Mouse (Mus musculus) E14TG2a.4 (cell line): Measurements from ENCODE around the gene Supt6.
A peak's percentile ranks its signal among the peaks of the same experiment; 100 is the strongest.

Source experiments
- H3K27me3 ChIP-seq: 2 replicates; pipeline ENCODE4 v1.6.1; 2014; ENCODE audit warnings: low read length, control low read depth; ENCODE audit not compliant: insufficient read depth
- H3K36me3 ChIP-seq: 2 replicates; pipeline ENCODE4 v1.6.1; 2014; ENCODE audit warnings: low read length, control low read depth; ENCODE audit not compliant: insufficient read depth
- H3K4me1 ChIP-seq: replicated peaks from 2 replicates; pipeline ENCODE4 v1.6.1; 2014; ENCODE audit warnings: low read depth, low read length, control low read depth
- H3K4me3 ChIP-seq: replicated peaks from 2 replicates; pipeline ENCODE4 v1.5.1; 2014; ENCODE audit warnings: mild to moderate bottlenecking, low read length
- H3K9me3 ChIP-seq: 2 replicates; pipeline ENCODE4 v1.6.1; 2014; ENCODE audit warnings: low read length, control low read depth
- CTCF ChIP-seq: conservative IDR thresholded peaks from 2 replicates; pipeline ENCODE4 v1.5.1; 2014; ENCODE audit warnings: low read length
- NANOG ChIP-seq: IDR thresholded peaks from 2 replicates; pipeline ENCODE4 v1.6.1; 2014; ENCODE audit warnings: borderline replicate concordance, low read length, mixed read lengths
- POU5F1 ChIP-seq: IDR thresholded peaks from 2 replicates; pipeline ENCODE4 v1.6.1; 2014; ENCODE audit warnings: low read length, borderline replicate concordance

Supt6 gene

GRCm38 (mm10) chr11:78167257-78167959, 78.4 kb downstream of the Supt6 start:
- H3K4me1 ChIP-seq = peaks cover 83% of the 10 kb centered on the region
- no peaks in the 10 kb centered on the region for H3K27me3 ChIP-seq
- H3K9me3 ChIP-seq = no peaks in the 10 kb centered on the region
- peak overlapping the region; percentile 98 for H3K4me3 ChIP-seq
- no peak for TF ChIP-seq CTCF
- TF ChIP-seq NANOG = no peak
- TF ChIP-seq POU5F1 = no peak
- peaks cover 30% of the 10 kb centered on the region for H3K36me3 ChIP-seq

DNA sequence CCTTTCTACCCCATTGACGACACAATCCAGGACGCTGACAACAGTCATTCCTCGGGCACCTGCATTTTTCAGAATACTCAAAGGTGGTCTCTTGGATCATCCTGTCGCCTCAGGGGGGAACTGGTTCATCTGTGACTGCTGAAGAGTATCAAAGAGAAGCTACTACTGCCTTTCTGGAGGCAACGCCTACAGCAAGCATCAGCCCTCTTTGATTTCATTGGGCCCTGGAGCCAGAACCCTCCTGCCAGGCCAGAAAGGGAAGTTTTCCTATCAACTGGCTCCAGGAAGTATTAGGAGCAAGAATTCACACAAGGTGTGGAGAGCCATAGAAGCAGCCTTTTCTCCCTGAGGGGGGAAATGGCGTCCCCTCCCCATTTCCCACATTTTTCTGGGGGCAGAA, 79.1 kb downstream of the Supt6 start:
- Histone ChIP-seq H3K9me3 (no peaks in the 10 kb centered on the region), H3K27me3 (no peaks in the 10 kb centered on the region), H3K36me3 (peaks cover 30% of the 10 kb centered on the region), H3K4me3 (peak overlapping the region; percentile 98), H3K4me1 (peaks cover 83% of the 10 kb centered on the region)
- TF ChIP-seq POU5F1 = no peak
- TF ChIP-seq NANOG = no peak
- TF ChIP-seq CTCF = no peak

- no peaks in the 10 kb centered on the region for H3K9me3 ChIP-seq
- H3K4me1 ChIP-seq = peaks cover 85% of the 10 kb centered on the region
- H3K27me3 ChIP-seq = no peaks in the 10 kb centered on the region
- peak overlapping the region; percentile 98 for H3K4me3 ChIP-seq
- no peak for TF ChIP-seq POU5F1
- TF ChIP-seq CTCF = no peak
- TF ChIP-seq NANOG = no peak
- peaks cover 35% of the 10 kb centered on the region for H3K36me3 ChIP-seq
Measured at GRCm38 (mm10) chr11:78166161-78166560, 79.6 kb downstream of the Supt6 start.

DNA sequence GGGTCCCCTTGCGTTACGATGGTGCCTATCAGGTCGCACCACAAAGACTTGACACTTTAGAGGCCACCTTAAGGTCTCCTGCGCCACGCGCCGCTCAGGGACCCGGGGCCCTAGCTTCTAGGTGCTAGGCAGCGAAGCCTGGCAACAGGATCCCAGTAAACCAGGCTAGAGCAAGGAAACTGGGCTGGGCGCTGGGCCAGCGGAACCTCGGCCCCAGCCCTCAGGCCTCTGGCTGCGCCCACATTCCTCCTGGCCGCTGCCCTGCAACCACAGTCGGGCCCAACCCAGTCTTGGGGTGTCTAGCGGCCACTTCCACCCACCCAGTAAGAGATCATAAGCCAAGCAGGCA, 80.1 kb downstream of the Supt6 start:
- Histone ChIP-seq H3K9me3 (no peaks in the 10 kb centered on the region), H3K36me3 (peaks cover 39% of the 10 kb centered on the region), H3K4me3 (peak overlapping the region; percentile 98), H3K4me1 (peaks cover 85% of the 10 kb centered on the region), H3K27me3 (no peaks in the 10 kb centered on the region)
- no peak for TF ChIP-seq CTCF
- TF ChIP-seq NANOG = no peak
- TF ChIP-seq POU5F1 = no peak

DNA sequence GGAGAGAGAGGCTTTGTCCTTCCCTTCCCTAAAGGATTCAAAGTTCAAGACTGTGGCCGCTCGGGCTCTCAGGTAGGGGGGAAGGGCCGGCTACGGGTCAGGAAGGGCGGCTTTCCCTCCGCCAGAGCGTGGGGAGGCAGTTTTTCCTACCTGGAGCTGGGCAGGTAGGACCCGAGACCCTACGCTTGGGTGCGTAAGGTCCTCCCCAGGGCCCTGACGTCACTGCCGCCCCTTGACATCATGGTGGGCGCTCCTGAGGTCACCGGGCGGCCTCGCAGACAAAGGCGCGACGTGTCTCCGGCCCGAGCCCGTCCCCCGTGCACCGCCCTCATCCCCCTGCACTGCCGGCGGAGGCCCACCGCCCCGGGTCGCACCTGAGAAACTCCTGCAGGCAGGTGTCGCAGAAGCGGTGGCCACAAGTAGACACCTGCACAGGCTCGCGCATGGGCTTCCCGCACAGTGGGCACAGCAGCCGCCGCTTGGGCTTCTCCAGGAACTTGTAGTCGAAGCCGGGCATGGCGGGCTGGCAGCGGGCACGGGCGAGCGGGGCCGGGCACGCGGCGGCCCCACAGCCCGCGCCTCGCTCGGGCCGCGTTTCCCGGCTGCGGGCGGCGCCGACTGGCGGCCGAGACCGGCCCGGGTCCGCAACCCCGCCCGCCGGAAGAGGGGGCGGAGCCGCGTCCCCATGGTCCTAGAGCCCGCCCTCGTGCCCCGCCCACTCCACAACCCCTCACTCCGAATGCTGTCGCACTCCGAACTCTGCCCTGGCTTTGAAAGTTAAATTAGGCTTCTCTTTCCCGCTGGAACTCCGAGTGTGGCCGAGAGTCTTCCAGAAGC, 80.6 kb downstream of the Supt6 start, which contains the start of gene Traf4:
Gene Traf4 (minus strand): TSS at position 666 of the 837 bp plus-strand sequence.
- Histone ChIP-seq H3K9me3 (no peaks in the 10 kb centered on the region), H3K4me1 (peaks cover 85% of the 10 kb centered on the region), H3K27me3 (no peaks in the 10 kb centered on the region), H3K4me3 (peak within 1 kb of the TSS; percentile 98), H3K36me3 (peaks cover 45% of the 10 kb centered on the region)
- TF ChIP-seq POU5F1 (no peak), NANOG (no peak), CTCF (no peak)

- Histone ChIP-seq H3K4me1 (peaks cover 85% of the 10 kb centered on the region), H3K4me3 (peak overlapping the region; percentile 98), H3K9me3 (no peaks in the 10 kb centered on the region), H3K27me3 (no peaks in the 10 kb centered on the region), H3K36me3 (peaks cover 51% of the 10 kb centered on the region)
- TF ChIP-seq NANOG (no peak), CTCF (no peak), POU5F1 (no peak)
Measured at GRCm38 (mm10) chr11:78164604-78164923, 81.2 kb downstream of the Supt6 start.

GRCm38 (mm10) chr11:78163681-78164603, 81.8 kb downstream of the Supt6 start:
- H3K9me3 ChIP-seq = no peaks in the 10 kb centered on the region
- peaks cover 85% of the 10 kb centered on the region for H3K4me1 ChIP-seq
- no peaks in the 10 kb centered on the region for H3K27me3 ChIP-seq
- TF ChIP-seq CTCF (no peak), NANOG (no peak), POU5F1 (no peak)
- peaks cover 57% of the 10 kb centered on the region for H3K36me3 ChIP-seq
- peak overlapping the region; percentile 98 for H3K4me3 ChIP-seq

DNA sequence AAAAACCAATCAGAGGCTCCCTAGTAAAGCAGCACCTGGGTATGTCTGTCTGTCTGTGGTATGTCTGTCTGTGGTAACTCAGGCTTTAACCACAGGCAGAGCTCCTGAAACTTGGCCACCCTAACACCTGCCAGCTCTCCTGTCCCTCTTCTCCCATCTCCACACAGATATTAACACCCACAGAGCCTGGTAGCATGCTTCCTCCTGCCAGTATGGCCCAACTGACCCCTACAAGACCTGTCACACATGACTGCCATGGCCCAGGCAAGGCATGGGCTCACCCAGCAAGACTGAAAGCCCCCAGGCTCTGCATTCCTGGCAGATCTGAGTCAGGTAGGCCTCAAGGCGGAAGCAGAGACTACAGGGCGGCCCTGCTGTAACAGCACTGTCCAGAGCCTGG, 82.7 kb downstream of the Supt6 start:
- Histone ChIP-seq H3K36me3 (peaks cover 66% of the 10 kb centered on the region), H3K4me3 (peak overlapping the region; percentile 98), H3K4me1 (peaks cover 85% of the 10 kb centered on the region), H3K9me3 (no peaks in the 10 kb centered on the region), H3K27me3 (no peaks in the 10 kb centered on the region)
- TF ChIP-seq CTCF (no peak), NANOG (no peak), POU5F1 (no peak)
